Mouse (Mus musculus) lung, adult 2 months (tissue): ENCODE measurements around the gene Cdadc1. TPM values are rescaled to one million over a fixed set of nuclear protein-coding genes. Genes with fewer than 3 reads are reported as not detected.

ENCODE experiments used
- DNase-seq: peaks from one replicate; pipeline ENCODE4 v3.0.0; 2022
- H3K4me1 ChIP-seq: fragments of 200-500 bp; 2 replicates; pipeline ENCODE4 v1.6.1; 2011; ENCODE audit warnings: low read length; ENCODE audit not compliant: control insufficient read depth, insufficient read depth
- H3K4me3 ChIP-seq: fragments of 200-500 bp; replicated peaks from 2 replicates; pipeline ENCODE3; 2011; ENCODE audit warnings: low read depth, mild to moderate bottlenecking, control low read depth, low read length; ENCODE audit errors: extremely low read depth
- CTCF ChIP-seq: fragments of 200-500 bp; IDR thresholded peaks from 2 replicates; pipeline ENCODE4 v1.5.1; 2011; ENCODE audit warnings: mild to moderate bottlenecking, low read length, control low read depth; ENCODE audit not compliant: insufficient read depth
- POLR2A ChIP-seq: fragments of 200-500 bp; IDR thresholded peaks from 2 replicates; pipeline ENCODE4 v1.6.1; 2011; ENCODE audit warnings: low read depth, mild to moderate bottlenecking, control low read depth, low read length, borderline replicate concordance; ENCODE audit errors: extremely low read depth
- WGBS: fragments of 180-500 bp; shearing (Covaris S2); methylation state at CpG from one replicate; pipeline ENCODE4 v1.1.7; 2018; 5-methylcytosine and 5-hydroxymethylcytosine counted together
- polyA plus RNA-seq: library from polyadenylated mRNA; depleted of rRNA; stranded (reverse); fragments of >200 nt; gene quantifications from 2 replicates; pipeline ENCODE4 v1.2.3, GENCODE M21; 2012; rRNA removed

Gene Cdadc1
- polyA plus RNA-seq, 1 experiment: 9.9 TPM

- 71% methylated on average over 5 of the region's 5 CpGs for WGBS
- TF ChIP-seq POLR2A (no peak), CTCF (no peak)
- DNase-seq: no peak
- H3K4me1 ChIP-seq: no peaks in the 10 kb centered on the region; the same call in none of the 2 replicates
- H3K4me3 ChIP-seq: no peak overlapping the region
Measured at GRCm38 (mm10) chr14:59525843-59526242, 71.9 kb downstream of the Cdadc1 start.

- WGBS: 72% methylated on average over 6 of the region's 6 CpGs
- TF ChIP-seq CTCF: no peak
- no peak for TF ChIP-seq POLR2A
- Histone ChIP-seq H3K4me1 (no peaks in the 10 kb centered on the region; the same call in 1 of the 2 replicates), H3K4me3 (no peak overlapping the region)
- no peak for DNase-seq
Measured at GRCm38 (mm10) chr14:59513922-59514444, 83.8 kb downstream of the Cdadc1 start.

Other genes starting within 250 kb of the Cdadc1 start
- gene Phf11d, start 232.5 kb downstream of the Cdadc1 start, polyA plus RNA-seq: 11.5 and 17.3 TPM in 2 replicates
- gene Phf11c, start 202.6 kb downstream of the Cdadc1 start, polyA plus RNA-seq: 0.36 and 0.70 TPM in 2 replicates
- 3.1 and 5.1 TPM in 2 replicates for gene Setdb2, start 157.1 kb downstream of the Cdadc1 start, polyA plus RNA-seq
- gene Cab39l, start 157.0 kb downstream of the Cdadc1 start, polyA plus RNA-seq: 7.9 and 13.1 TPM in 2 replicates
- 8.1 and 10.9 TPM in 2 replicates for gene Shisa2, start 27.3 kb upstream of the Cdadc1 start, polyA plus RNA-seq